Mouse (Mus musculus) liver, embryonic 16.5 days (tissue): ENCODE measurements around the gene Tubg1. TPM values are rescaled to one million over a fixed set of nuclear protein-coding genes. Genes with fewer than 3 reads are reported as not detected.

ENCODE experiments used
- ATAC-seq: fragments of 200-750 bp; cut with Nextera tagmentation; 2 replicates; pipeline ENCODE4 v1.8.0; 2017; ENCODE audit warnings: low read depth, mild to moderate bottlenecking, moderate number of reproducible peaks, moderate library complexity
- H3K27ac ChIP-seq: fragments of 300-500 bp; sonication (generic); 2 replicates; pipeline ENCODE4 v1.5.1; 2014; ENCODE audit warnings: mild to moderate bottlenecking, low read length
- H3K27me3 ChIP-seq: fragments of 300-500 bp; sonication (generic); 2 replicates; pipeline ENCODE4 v1.6.1; 2014; ENCODE audit warnings: low read depth, low read length, mixed read lengths; ENCODE audit not compliant: control insufficient read depth, insufficient read depth
- H3K36me3 ChIP-seq: fragments of 300-500 bp; sonication (generic); 2 replicates; pipeline ENCODE4 v1.6.1; 2014; ENCODE audit warnings: mild to moderate bottlenecking; ENCODE audit not compliant: control insufficient read depth, insufficient read depth
- H3K4me1 ChIP-seq: fragments of 300-500 bp; sonication (generic); 2 replicates; pipeline ENCODE4 v1.6.1; 2014; ENCODE audit warnings: low read depth, low read length, mixed read lengths; ENCODE audit not compliant: control insufficient read depth
- H3K4me2 ChIP-seq: fragments of 300-500 bp; sonication (generic); 2 replicates; pipeline ENCODE4 v1.6.1; 2014; ENCODE audit warnings: low read depth, low read length, mixed read lengths
- H3K4me3 ChIP-seq: fragments of 300-500 bp; sonication (generic); 2 replicates; pipeline ENCODE4 v1.5.1; 2014; ENCODE audit warnings: low read depth, mild to moderate bottlenecking, low read length
- H3K9ac ChIP-seq: fragments of 300-500 bp; sonication (generic); 2 replicates; pipeline ENCODE4 v1.6.1; 2014; ENCODE audit warnings: low read depth, low read length
- H3K9me3 ChIP-seq: fragments of 300-500 bp; sonication (generic); replicated peaks from 2 replicates; pipeline ENCODE4 v1.6.1; 2016; ENCODE audit warnings: low read length; ENCODE audit not compliant: control insufficient read depth
- WGBS: fragments of 180-500 bp; shearing (Covaris S2); extraction: QIAGEN DNeasy Blood & Tissue Kit; methylation state at CpG from one replicate; pipeline ENCODE4 v1.1.7; 2014; ENCODE audit not compliant: insufficient replicate concordance; 5-methylcytosine and 5-hydroxymethylcytosine counted together
- polyA plus RNA-seq: library from polyadenylated mRNA; unstranded; fragments of >200 nt; fragmentation: Nextera tagmentation; extraction: Ambion mirVana; gene quantifications from 2 replicates; pipeline ENCODE4 v1.2.1, GENCODE M21; 2015

Gene Tubg1
- polyA plus RNA-seq, 1 experiment from 2014 or later: 34.3 TPM

DNA sequence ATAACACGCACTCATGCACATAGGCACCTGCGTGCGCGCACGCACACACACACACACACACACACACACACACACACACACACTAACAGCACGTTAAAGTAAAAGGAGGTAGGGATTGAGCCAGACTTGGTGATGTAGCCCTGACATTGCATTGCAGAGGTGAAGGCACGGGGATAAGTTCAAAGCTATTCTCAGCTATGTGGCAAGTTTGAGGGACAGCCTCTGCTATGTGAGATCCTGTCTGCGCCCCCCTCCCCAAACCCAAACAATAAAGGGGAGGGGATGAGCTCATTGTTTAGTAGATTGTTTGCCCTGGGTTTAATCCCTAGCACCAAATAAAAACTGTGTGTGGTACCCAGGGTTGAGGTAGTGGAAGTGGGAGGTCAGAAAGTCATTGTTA, 21.4 kb downstream of the Tubg1 start:
- peaks cover 3% of the 10 kb centered on the region; the same call in 1 of the 2 replicates for H3K4me1 ChIP-seq
- H3K27ac ChIP-seq: no peak overlapping the region
- 66% methylated on average over 8 of the region's 8 CpGs for WGBS
- H3K9me3 ChIP-seq: no peaks in the 10 kb centered on the region
- H3K4me2 ChIP-seq: no peak overlapping the region
- no peak overlapping the region for H3K4me3 ChIP-seq
- H3K27me3 ChIP-seq: peaks cover 28% of the 10 kb centered on the region
- H3K36me3 ChIP-seq: no peaks in the 10 kb centered on the region
- H3K9ac ChIP-seq: no peak overlapping the region
- ATAC-seq: no peak

DNA sequence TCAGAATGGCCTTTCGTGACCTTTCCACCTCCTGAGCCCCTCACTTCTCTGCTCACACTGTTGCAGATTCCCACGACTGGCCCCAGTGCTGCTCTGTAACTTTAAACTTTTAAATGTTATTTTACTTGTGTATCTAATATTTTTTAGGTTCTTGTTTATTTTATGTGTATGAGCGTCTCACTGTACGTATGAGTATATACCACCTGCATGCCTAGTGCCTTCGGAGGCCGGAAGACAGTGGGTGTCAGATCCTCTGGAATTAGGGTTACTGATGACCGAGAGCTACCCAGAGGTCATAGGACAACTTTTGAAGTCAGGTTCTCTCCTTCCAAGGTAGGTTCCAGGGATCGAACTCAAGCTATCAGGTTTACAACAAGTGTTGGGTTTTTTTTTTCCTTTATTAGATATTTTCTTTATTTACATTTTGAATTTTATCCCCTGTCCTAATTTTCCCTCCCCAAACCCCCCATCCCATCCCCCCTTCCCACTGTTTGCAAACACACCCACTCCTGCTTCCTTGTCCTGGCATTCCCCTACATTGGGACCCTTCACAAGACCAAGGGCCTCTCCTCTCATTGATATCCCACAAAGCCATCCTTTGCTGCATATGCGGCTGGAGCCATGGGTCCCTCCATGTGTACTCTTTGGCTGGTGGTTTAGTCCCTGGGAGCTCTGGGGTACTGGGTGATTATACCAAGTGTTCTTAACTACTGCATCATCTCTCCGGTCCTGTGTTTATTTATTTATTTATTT, 22.7 kb downstream of the Tubg1 start:
- peaks cover 28% of the 10 kb centered on the region for H3K27me3 ChIP-seq
- no peak for ATAC-seq
- H3K9me3 ChIP-seq: no peaks in the 10 kb centered on the region
- no peak overlapping the region for H3K4me3 ChIP-seq
- H3K27ac ChIP-seq: no peak overlapping the region
- H3K4me2 ChIP-seq: no peak overlapping the region
- WGBS: 76% methylated on average over 10 of the region's 10 CpGs
- peaks cover 3% of the 10 kb centered on the region; the same call in 1 of the 2 replicates for H3K4me1 ChIP-seq
- H3K9ac ChIP-seq: no peak overlapping the region
- no peaks in the 10 kb centered on the region for H3K36me3 ChIP-seq

DNA sequence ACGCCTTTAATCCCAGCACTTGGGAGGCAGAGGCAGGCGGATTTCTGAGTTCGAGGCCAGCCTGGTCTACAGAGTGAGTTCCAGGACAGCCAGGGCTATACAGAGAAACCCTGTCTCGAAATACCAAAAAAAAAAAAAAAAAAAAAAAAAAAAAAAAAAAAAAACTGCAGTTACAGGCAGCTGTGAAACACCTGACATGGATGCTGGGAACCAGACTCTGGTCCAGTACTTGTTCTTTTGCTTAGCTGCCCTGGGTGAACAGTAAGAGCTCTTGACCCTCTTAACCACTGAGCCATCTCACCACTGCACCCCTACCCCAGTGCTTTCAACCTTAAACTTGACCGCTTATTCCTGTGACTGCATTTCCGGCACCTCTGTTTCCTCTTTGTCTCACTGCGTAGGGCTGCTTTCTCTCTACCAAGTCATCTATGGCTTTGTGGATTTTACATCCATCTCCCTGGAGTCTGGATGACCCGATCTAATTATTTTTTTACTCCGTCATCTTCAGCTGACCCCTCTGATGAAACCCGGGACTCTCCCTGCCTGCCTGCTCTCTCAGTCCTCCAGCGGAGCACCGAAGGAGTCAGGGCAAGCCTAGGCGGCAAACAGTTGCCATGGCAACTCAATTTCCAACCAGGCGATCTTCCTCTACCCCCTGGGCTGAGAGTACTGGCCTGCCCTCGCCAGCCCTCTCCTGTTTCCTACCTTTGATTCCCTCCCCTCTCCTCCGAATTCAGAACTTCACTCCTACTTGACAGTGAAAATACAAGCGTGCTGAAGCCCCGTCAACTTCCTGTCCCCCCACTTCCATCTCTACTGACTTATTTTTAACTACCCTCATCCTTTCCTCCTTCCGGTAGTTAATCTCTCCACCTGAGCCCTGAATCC, 23.8 kb downstream of the Tubg1 start:
- H3K9me3 ChIP-seq: no peaks in the 10 kb centered on the region
- H3K36me3 ChIP-seq: no peaks in the 10 kb centered on the region
- 16% methylated on average over 18 of the region's 19 CpGs for WGBS
- H3K4me3 ChIP-seq: peak overlapping the region; percentile 40
- peaks cover 3% of the 10 kb centered on the region; the same call in 1 of the 2 replicates for H3K4me1 ChIP-seq
- peaks cover 28% of the 10 kb centered on the region for H3K27me3 ChIP-seq
- no peak overlapping the region for H3K9ac ChIP-seq
- ATAC-seq: no peak
- H3K27ac ChIP-seq: no peak overlapping the region
- peak overlapping the region; percentile 49 for H3K4me2 ChIP-seq

DNA sequence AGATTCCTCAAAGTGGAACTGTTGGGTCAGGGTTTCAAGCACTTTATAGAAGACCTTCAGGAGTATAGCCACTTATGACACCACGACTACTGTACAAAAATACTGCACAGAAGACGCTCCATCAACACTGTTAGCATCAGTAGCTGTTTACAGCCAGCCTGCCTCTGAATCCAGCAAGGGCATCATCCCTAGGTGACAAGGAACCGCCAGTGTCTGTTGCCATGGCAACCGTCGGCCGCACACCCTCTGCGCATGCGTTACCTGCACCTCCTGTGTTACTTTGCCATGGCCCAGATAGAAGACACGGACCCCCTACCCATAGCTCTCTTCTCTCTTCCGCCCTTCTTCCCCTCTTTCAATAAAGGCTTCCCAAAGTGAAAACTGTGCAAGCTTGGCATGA, 26.6 kb downstream of the Tubg1 start:
- no peak overlapping the region for H3K27ac ChIP-seq
- no peak overlapping the region for H3K4me3 ChIP-seq
- H3K9me3 ChIP-seq: no peaks in the 10 kb centered on the region
- peaks cover 3% of the 10 kb centered on the region for H3K27me3 ChIP-seq
- no peaks in the 10 kb centered on the region for H3K36me3 ChIP-seq
- H3K4me1 ChIP-seq: peaks cover 3% of the 10 kb centered on the region; the same call in 1 of the 2 replicates
- H3K4me2 ChIP-seq: no peak overlapping the region
- whole genome bisulfite sequencing: 45% methylated on average over 10 of the region's 10 CpGs
- ATAC-seq: no peak
- no peak overlapping the region for H3K9ac ChIP-seq

DNA sequence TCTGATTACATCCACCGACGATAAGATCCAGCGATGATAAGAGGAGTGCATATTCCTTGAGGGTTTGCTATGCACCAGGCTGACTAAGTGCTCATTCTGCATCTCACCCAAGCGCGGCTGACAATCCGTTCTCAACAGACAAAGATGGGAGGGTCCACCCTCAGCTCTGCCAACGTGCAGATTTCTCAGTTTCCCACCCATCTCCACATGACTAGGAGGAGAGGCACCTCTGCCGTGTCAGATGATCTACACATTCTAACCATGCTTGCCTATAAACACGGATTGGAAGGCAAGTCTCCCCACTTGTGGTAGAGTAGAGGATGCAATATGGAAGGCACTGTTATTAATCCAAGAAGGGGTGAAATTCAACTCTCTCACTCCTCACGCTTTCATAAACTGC, 29.0 kb downstream of the Tubg1 start:
- H3K36me3 ChIP-seq: no peaks in the 10 kb centered on the region
- H3K27me3 ChIP-seq: peaks cover 1% of the 10 kb centered on the region
- no peak overlapping the region for H3K4me3 ChIP-seq
- WGBS: 60% methylated on average over 10 of the region's 10 CpGs
- H3K4me1 ChIP-seq: peaks cover 2% of the 10 kb centered on the region; the same call in 1 of the 2 replicates
- H3K4me2 ChIP-seq: no peak overlapping the region
- no peaks in the 10 kb centered on the region for H3K9me3 ChIP-seq
- H3K9ac ChIP-seq: no peak overlapping the region
- no peak for ATAC-seq
- no peak overlapping the region for H3K27ac ChIP-seq

DNA sequence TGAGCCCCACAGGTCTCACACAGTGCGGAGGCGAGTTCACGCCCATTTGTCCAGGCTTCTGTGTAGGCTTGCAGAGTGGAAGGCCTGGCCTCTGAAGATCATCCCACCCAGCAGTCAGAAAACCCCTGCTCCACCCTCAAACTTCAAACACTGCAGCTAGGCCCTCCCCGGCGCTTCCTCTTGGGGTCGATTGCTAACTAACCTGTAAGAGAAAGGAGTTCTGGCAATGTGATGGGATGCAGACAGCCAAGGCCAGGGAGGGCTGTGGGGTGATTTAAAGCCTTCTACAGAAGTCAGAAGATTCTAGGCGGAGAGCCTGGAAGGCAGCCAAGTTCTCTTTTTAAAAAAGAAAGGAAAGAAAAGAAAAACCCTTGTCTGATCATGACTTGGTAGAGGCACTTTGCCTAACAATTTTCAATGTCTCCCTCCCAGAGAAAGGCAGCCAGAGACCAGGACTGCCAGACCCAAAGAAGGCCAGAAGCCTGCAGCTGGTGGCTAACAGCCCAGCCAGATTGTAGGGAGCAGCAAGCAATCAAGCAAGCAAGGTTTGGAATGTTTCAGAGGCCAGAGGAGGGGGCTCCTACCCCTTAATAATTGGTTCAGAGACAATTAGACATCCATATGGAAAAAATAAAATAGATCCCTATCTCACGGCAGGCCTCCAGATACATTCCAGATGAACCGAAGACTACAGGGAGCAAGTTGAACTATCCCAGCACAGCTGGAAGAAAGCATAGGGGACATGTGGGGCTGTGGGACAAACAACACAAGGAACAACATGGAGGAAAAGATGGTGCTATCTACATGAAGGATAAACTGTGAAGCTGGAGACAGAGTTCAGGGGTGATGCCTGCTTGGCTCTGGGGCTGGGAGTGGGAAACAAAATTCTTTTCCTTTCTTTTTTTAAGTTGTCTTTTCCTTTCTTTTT, 29.7 kb downstream of the Tubg1 start:
- ATAC-seq: no peak
- no peak overlapping the region for H3K4me2 ChIP-seq
- no peaks in the 10 kb centered on the region; the same call in 1 of the 2 replicates for H3K27me3 ChIP-seq
- H3K9me3 ChIP-seq: no peaks in the 10 kb centered on the region
- H3K4me1 ChIP-seq: no peaks in the 10 kb centered on the region
- H3K4me3 ChIP-seq: no peak overlapping the region
- no peak overlapping the region for H3K27ac ChIP-seq
- no peak overlapping the region for H3K9ac ChIP-seq
- H3K36me3 ChIP-seq: no peaks in the 10 kb centered on the region
- 55% methylated on average over 9 of the region's 9 CpGs for WGBS

DNA sequence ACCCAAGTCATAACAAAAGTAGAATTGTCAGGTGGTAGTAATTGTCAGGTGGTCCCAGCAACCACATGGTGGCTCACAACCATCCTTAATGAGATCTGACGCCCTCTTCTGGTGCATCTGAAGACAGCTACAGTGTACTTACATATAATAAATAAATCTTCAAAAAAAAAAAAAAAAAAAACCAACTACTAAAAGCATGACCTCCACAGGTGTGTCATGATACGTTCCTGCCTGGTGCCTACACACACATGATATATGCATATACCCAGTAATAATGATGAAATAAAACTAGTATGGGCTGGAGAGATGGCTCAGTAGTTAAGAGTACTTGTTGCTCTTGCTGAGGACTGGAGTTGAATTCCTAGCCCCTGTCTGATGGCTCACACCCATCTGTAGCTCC, 31.3 kb downstream of the Tubg1 start:
- no peak for ATAC-seq
- 31% methylated on average over 2 of the region's 2 CpGs for WGBS

DNA sequence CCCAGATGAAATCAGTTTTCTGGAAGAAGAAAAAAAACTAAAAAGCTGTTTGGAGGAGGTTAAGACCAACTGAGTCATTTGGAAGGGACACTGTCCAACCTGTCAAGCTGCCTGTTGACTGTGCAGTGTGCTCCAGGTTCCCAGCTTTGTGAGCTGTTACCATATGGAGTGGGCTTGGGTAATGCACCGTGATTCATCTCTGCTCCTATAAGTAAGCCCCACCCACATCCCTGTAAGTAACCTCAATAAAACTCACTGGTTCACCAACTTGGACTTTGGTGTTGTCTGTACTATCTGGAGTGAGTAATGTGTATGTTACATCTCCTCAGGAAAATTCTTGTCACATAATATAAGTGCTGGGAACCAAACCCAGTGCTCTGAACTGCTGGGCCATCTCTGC, 33.1 kb downstream of the Tubg1 start:
- H3K4me2 ChIP-seq: no peak overlapping the region
- H3K4me3 ChIP-seq: no peak overlapping the region
- no peaks in the 10 kb centered on the region for H3K9me3 ChIP-seq
- no peak overlapping the region for H3K9ac ChIP-seq
- H3K27me3 ChIP-seq: peaks cover 17% of the 10 kb centered on the region
- WGBS: 68% methylated on average over 1 of the region's 1 CpGs
- no peak for ATAC-seq
- H3K27ac ChIP-seq: no peak overlapping the region
- H3K4me1 ChIP-seq: no peaks in the 10 kb centered on the region
- H3K36me3 ChIP-seq: no peaks in the 10 kb centered on the region

More for the DNA sequence above, 31.3 kb downstream of the Tubg1 start:
- Histone ChIP-seq H3K9me3 (no peaks in the 10 kb centered on the region), H3K9ac (no peak overlapping the region), H3K27me3 (peaks cover 10% of the 10 kb centered on the region), H3K4me2 (no peak overlapping the region), H3K36me3 (no peaks in the 10 kb centered on the region), H3K4me1 (no peaks in the 10 kb centered on the region), H3K27ac (no peak overlapping the region), H3K4me3 (no peak overlapping the region)
